Mouse (Mus musculus) CH12.LX (cell line): ENCODE results near the gene Max. TPM values are rescaled to one million over a fixed set of nuclear protein-coding genes. Genes with fewer than 3 reads are reported as not detected.

Experiments used
- DNase-seq: peaks from one replicate; pipeline ENCODE4 v3.0.0-alpha.2; 2013; ENCODE audit errors: extremely low read depth
- H3K27ac ChIP-seq: 2 replicates; pipeline ENCODE4 v1.5.1; 2012; ENCODE audit warnings: low read depth, mild to moderate bottlenecking, control low read depth, moderate library complexity; ENCODE audit not compliant: insufficient read depth
- H3K27me3 ChIP-seq: replicated peaks from 2 replicates; pipeline ENCODE3; 2012; ENCODE audit warnings: inconsistent platforms
- H3K36me3 ChIP-seq, 2 experiments: replicated peaks in 1 of 2; 2 replicates each; pipeline versions ENCODE3 to v1.6.1; 2012; ENCODE audit warnings: inconsistent platforms in 1 of 2, low read length in 1 of 2, mild to moderate bottlenecking in 1 of 2, mixed read lengths in 1 of 2, moderate library complexity in 1 of 2; ENCODE audit not compliant: control insufficient read depth in 1 of 2, insufficient read depth in 1 of 2
- H3K4me1 ChIP-seq, 2 experiments: 2 replicates each; pipeline ENCODE4 v1.6.1; 2012; ENCODE audit warnings: inconsistent platforms in 1 of 2, moderate library complexity in 1 of 2; ENCODE audit not compliant: insufficient read depth in 2 of 2, control insufficient read depth in 1 of 2
- H3K4me2 ChIP-seq: 2 replicates; pipeline ENCODE4 v1.6.1; 2012; ENCODE audit warnings: low read depth, mild to moderate bottlenecking, control low read depth; ENCODE audit not compliant: poor library complexity, insufficient read depth, severe bottlenecking
- H3K4me3 ChIP-seq, 3 experiments: fragments of 150-350 bp in 1 of 3; sonication (generic) in 1 of 3; replicated peaks in 1 of 3; 2 replicates each; pipeline versions ENCODE3 to v1.5.1; 2011 to 2012; ENCODE audit warnings: low read depth in 2 of 3, low read length in 2 of 3, mild to moderate bottlenecking in 2 of 3, moderate library complexity in 2 of 3, control low read depth in 1 of 3, improper control_type of control experiment in 1 of 3, inconsistent platforms in 1 of 3, mixed read lengths in 1 of 3; ENCODE audit not compliant: poor library complexity in 1 of 3
- H3K79me2 ChIP-seq: replicated peaks from 2 replicates; pipeline ENCODE4 v1.6.1; 2012; ENCODE audit warnings: mild to moderate bottlenecking, moderate library complexity; ENCODE audit not compliant: control insufficient read depth, poor library complexity, insufficient read depth, severe bottlenecking; ENCODE audit errors: extremely low read depth
- H3K9ac ChIP-seq: 2 replicates; pipeline ENCODE4 v1.6.1; 2012; ENCODE audit warnings: low read depth, mild to moderate bottlenecking, control low read depth, moderate library complexity; ENCODE audit not compliant: insufficient read depth
- H3K9me3 ChIP-seq: replicated peaks from 2 replicates; pipeline ENCODE3; 2012; ENCODE audit warnings: low read length, inconsistent platforms, mixed read lengths
- BHLHE40 ChIP-seq: IDR thresholded peaks from 2 replicates; pipeline ENCODE4 v1.6.1; 2011; ENCODE audit warnings: mild to moderate bottlenecking, low read depth, low read length, improper control_type of control experiment
- CHD1 ChIP-seq: IDR thresholded peaks from 2 replicates; pipeline ENCODE4 v1.6.1; 2012; ENCODE audit warnings: low read depth, low read length, improper control_type of control experiment, inconsistent platforms
- CTCF ChIP-seq, 2 experiments: IDR thresholded peaks in 1 of 2; conservative IDR thresholded peaks in 1 of 2; 2 replicates each; pipeline ENCODE4 v1.5.1; 2011 to 2012; ENCODE audit warnings: low read depth in 2 of 2, low read length in 2 of 2, improper control_type of control experiment in 1 of 2, inconsistent platforms in 1 of 2, mild to moderate bottlenecking in 1 of 2, moderate library complexity in 1 of 2
- EP300 ChIP-seq: IDR thresholded peaks from 2 replicates; pipeline ENCODE4 v1.6.1; 2011; ENCODE audit warnings: low read length, improper control_type of control experiment
- ETS1 ChIP-seq: conservative IDR thresholded peaks from 2 replicates; pipeline ENCODE4 v1.6.1; 2012; ENCODE audit warnings: low read depth, mild to moderate bottlenecking, inconsistent platforms, low read length, improper control_type of control experiment, moderate library complexity
- HCFC1 ChIP-seq: IDR thresholded peaks from 2 replicates; pipeline ENCODE4 v1.6.1; 2012; ENCODE audit warnings: low read depth, mild to moderate bottlenecking, inconsistent platforms, low read length, improper control_type of control experiment
- IRF4 ChIP-seq: IDR thresholded peaks from 2 replicates; pipeline ENCODE4 v1.6.1; 2014; ENCODE audit warnings: low read depth, mild to moderate bottlenecking, inconsistent platforms, low read length, improper control_type of control experiment
- MAFK ChIP-seq: IDR thresholded peaks from 2 replicates; pipeline ENCODE4 v1.6.1; 2011; ENCODE audit warnings: low read length, improper control_type of control experiment; ENCODE audit not compliant: insufficient replicate concordance
- MAZ ChIP-seq: IDR thresholded peaks from 2 replicates; pipeline ENCODE4 v1.6.1; 2012; ENCODE audit warnings: low read depth, mild to moderate bottlenecking, inconsistent platforms, low read length, improper control_type of control experiment, moderate library complexity
- MEF2A ChIP-seq: IDR thresholded peaks from 2 replicates; pipeline ENCODE4 v1.6.1; 2014; ENCODE audit warnings: low read depth, mild to moderate bottlenecking, inconsistent platforms, low read length, improper control_type of control experiment, borderline replicate concordance
- MXI1 ChIP-seq: IDR thresholded peaks from 2 replicates; pipeline ENCODE4 v1.6.1; 2011; ENCODE audit warnings: mild to moderate bottlenecking, low read depth, low read length, improper control_type of control experiment
- MYC ChIP-seq: IDR thresholded peaks from 2 replicates; pipeline ENCODE4 v1.6.1; 2011; ENCODE audit warnings: low read depth, mild to moderate bottlenecking, improper control_type of control experiment, low read length
- NELFE ChIP-seq: IDR thresholded peaks from 2 replicates; pipeline ENCODE4 v1.6.1; 2011; ENCODE audit warnings: low read depth, low read length, improper control_type of control experiment
- NRF1 ChIP-seq: IDR thresholded peaks from 2 replicates; pipeline ENCODE4 v1.6.1; 2014; ENCODE audit warnings: low read depth, mild to moderate bottlenecking, inconsistent platforms, low read length, improper control_type of control experiment, moderate library complexity
- PAX5 ChIP-seq: IDR thresholded peaks from 2 replicates; pipeline ENCODE4 v1.6.1; 2012; ENCODE audit warnings: low read length, inconsistent platforms, mixed read lengths
- POLR2AphosphoS2 ChIP-seq: IDR thresholded peaks from 2 replicates; pipeline ENCODE4 v1.6.1; 2011; ENCODE audit warnings: low read depth, low read length, improper control_type of control experiment
- RCOR1 ChIP-seq: conservative IDR thresholded peaks from 2 replicates; pipeline ENCODE4 v1.6.1; 2012; ENCODE audit warnings: low read depth, mild to moderate bottlenecking, inconsistent platforms, low read length, improper control_type of control experiment
- SMC3 ChIP-seq: IDR thresholded peaks from 2 replicates; pipeline ENCODE4 v1.6.1; 2011; ENCODE audit warnings: low read depth, low read length, improper control_type of control experiment
- USF1 ChIP-seq: IDR thresholded peaks from 2 replicates; pipeline ENCODE4 v1.6.1; 2014; ENCODE audit warnings: low read depth, mild to moderate bottlenecking, inconsistent platforms, low read length, improper control_type of control experiment
- ZC3H11A ChIP-seq: IDR thresholded peaks from 2 replicates; pipeline ENCODE4 v1.6.1; 2012; ENCODE audit warnings: low read depth, mild to moderate bottlenecking, inconsistent platforms, low read length, improper control_type of control experiment
- ZKSCAN1 ChIP-seq: IDR thresholded peaks from 2 replicates; pipeline ENCODE4 v1.6.1; 2012; ENCODE audit warnings: low read depth, inconsistent platforms, low read length, improper control_type of control experiment, borderline replicate concordance
- ZMIZ1 ChIP-seq: IDR thresholded peaks from 2 replicates; pipeline ENCODE4 v1.6.1; 2012; ENCODE audit warnings: low read depth, mild to moderate bottlenecking, inconsistent platforms, low read length, improper control_type of control experiment
- dilution Hi-C: fragments of 300-500 bp; cut with MboI; formaldehyde crosslinking; loops from 2 replicates; pipeline ENCODE4 v1.14.3; 2020; ENCODE audit warnings: low sequenced_read_pairs; ENCODE audit not compliant: extremely low pct_unique_long_range_greater_than_20kb, extremely low pct_ligation_motif_present
- in situ Hi-C: fragments of 300-500 bp; cut with MboI; formaldehyde crosslinking; loops from 3 replicates; pipeline ENCODE4 v1.14.3; 2019; ENCODE audit warnings: low sequenced_read_pairs, low pct_ligation_motif_present, low pct_unique_long_range_greater_than_20kb, mixed read lengths
- polyA plus RNA-seq: library from polyadenylated mRNA; unstranded; fragments of >175 nt; gene quantifications from 2 replicates; pipeline ENCODE4 v1.2.1, GENCODE M21; 2012; ENCODE audit warnings: low read depth; ENCODE audit not compliant: insufficient read length
- total RNA-seq, 2 experiments: library from RNA; depleted of rRNA; stranded (reverse); fragments of 300-350 nt in 1 of 2; fragments of >200 nt in 1 of 2; gene quantifications; 2 replicates each; pipeline ENCODE4 v1.2.3; 2012 to 2014

Max gene
- total and polyA plus RNA-seq, 3 experiments: 23.9 to 128 (median 69.6) TPM

DNA sequence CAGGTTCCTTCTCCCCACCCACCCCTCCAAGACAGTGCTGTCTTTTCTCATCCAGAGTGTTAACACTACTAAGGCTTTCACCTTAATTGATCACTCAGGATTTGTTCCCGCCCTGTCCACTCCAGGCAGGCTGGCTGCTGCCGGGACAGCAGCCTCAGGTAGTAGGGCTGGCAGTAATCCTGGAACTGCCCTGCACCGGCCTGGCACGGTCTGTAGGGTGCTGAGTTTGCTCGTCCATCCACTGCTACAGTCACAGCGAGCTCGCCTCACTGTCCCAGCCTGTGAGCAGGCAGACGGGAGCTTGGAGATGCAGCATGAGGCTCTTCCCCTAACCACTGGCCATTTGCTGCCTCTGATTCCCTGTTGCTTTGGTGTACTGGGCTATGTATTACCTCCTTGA, 41.0 kb downstream of the Max start:
- in situ Hi-C loops (no loop called here), dilution Hi-C loops (no loop called here)
- Histone ChIP-seq H3K36me3 (peaks cover 5 to 66% of the 10 kb centered on the region in 2 experiments), H3K27ac (no peak overlapping the region), H3K27me3 (no peaks in the 10 kb centered on the region), H3K9me3 (no peaks in the 10 kb centered on the region), H3K4me1 (no peaks in the 10 kb centered on the region), H3K4me2 (no peak overlapping the region), H3K79me2 (no peaks in the 10 kb centered on the region), H3K4me3 (no peak overlapping the region), H3K9ac (no peak overlapping the region)
- no peak for DNase-seq
- TF ChIP-seq SMC3 (no peak), HCFC1 (no peak)
- TF ChIP-seq, all 38 proteins: peak for 0

DNA sequence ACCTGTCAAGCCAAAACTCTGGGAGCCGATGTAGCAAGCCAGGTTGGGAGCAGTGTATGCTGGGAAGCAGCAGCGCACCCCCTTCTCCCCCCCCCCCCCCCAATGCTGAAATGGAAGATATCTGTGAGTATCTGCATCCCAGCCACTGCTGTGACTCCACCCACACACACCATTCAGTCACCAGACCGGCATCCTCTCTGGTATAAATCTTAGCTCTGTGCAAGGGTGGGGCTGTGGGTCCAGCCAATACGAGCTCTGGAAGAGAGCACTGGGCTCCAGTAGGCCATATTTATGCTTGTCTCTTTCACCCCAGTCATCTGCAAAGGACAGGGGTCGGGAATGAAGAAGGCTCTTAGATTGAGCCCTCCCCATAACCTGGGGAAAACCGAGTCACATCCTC, 41.6 kb downstream of the Max start:
- in situ Hi-C loops (no loop called here), dilution Hi-C loops (no loop called here)
- Histone ChIP-seq H3K4me1 (no peaks in the 10 kb centered on the region), H3K4me3 (no peak overlapping the region), H3K9ac (no peak overlapping the region), H3K27ac (no peak overlapping the region), H3K36me3 (peaks cover 5 to 66% of the 10 kb centered on the region in 2 experiments), H3K79me2 (no peaks in the 10 kb centered on the region), H3K27me3 (no peaks in the 10 kb centered on the region), H3K9me3 (no peaks in the 10 kb centered on the region), H3K4me2 (no peak overlapping the region)
- DNase-seq: no peak
- TF ChIP-seq POLR2AphosphoS2: no peak
- TF ChIP-seq HCFC1: no peak
- TF ChIP-seq MAZ: no peak
- no peak for TF ChIP-seq USF1
- TF ChIP-seq PAX5: no peak
- TF ChIP-seq NRF1: no peak
- no peak for TF ChIP-seq RCOR1
- TF ChIP-seq SMC3: no peak
- TF ChIP-seq ZKSCAN1: no peak
- TF ChIP-seq ZMIZ1: no peak
- TF ChIP-seq NELFE: no peak
- TF ChIP-seq CTCF (conservative IDR thresholded peaks at IDR 0.05 in 1 of 2, IDR thresholded peaks at IDR 0.05 in 1 of 2; ENCODE audit: low read depth in 2 of 2, low read length in 2 of 2): no peak
- TF ChIP-seq ETS1: no peak
- no peak for TF ChIP-seq MXI1

DNA sequence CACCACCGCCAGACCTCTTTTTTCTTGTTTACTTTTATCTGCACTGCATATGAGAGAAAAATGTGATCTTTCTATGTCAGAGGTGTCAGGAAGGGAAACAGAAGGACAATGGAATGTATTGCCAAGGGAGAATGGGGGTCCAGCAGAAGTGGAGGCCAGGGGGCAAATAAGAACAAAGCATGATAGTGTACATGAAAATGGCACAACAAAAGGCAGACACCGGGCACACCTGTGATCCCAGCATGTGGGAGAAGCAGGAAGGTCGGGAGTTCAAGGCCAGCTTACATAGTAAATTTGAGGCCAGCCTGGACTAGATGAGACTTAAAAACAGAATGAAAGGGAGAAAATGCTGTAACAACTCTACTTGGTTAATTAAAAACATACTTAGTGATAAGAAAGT, 43.1 kb downstream of the Max start:
- dilution Hi-C loops (no loop called here), in situ Hi-C loops (no loop called here)
- no peaks in the 10 kb centered on the region for H3K9me3 ChIP-seq
- TF ChIP-seq RCOR1 (no peak), NELFE (no peak), MAZ (no peak), MEF2A (no peak), ZC3H11A (no peak), EP300 (no peak), IRF4 (no peak), BHLHE40 (no peak), MYC (no peak), MAFK (no peak), POLR2AphosphoS2 (no peak), USF1 (no peak), PAX5 (no peak), CHD1 (no peak)
- H3K27me3 ChIP-seq: no peaks in the 10 kb centered on the region
- H3K27ac ChIP-seq: no peak overlapping the region
- no peak for DNase-seq
- peaks cover 13 to 74% of the 10 kb centered on the region in 2 experiments for H3K36me3 ChIP-seq
- no peak overlapping the region for H3K9ac ChIP-seq
- no peak overlapping the region for H3K4me2 ChIP-seq
- H3K4me3 ChIP-seq: no peak overlapping the region
- H3K4me1 ChIP-seq: no peaks in the 10 kb centered on the region
- no peaks in the 10 kb centered on the region for H3K79me2 ChIP-seq
